Mouse (Mus musculus) limb, embryonic 14.5 days (tissue): ENCODE measurements around the gene Ndufs7. TPM values are rescaled to one million over a fixed set of nuclear protein-coding genes. Genes with fewer than 3 reads are reported as not detected.

Experiments used
- ATAC-seq: fragments of 200-750 bp; cut with Nextera tagmentation; 2 replicates; pipeline ENCODE4 v1.8.0; 2017; ENCODE audit warnings: low read depth, moderate number of reproducible peaks, moderate TSS enrichment; ENCODE audit not compliant: low FRiP score
- DNase-seq: peaks from one replicate; pipeline ENCODE4 v3.0.0-alpha.2; 2015; ENCODE audit warnings: low spot score
- H3K27ac ChIP-seq: fragments of 300-500 bp; sonication (generic); replicated peaks from 2 replicates; pipeline ENCODE4 v1.5.1; 2014; ENCODE audit warnings: low read depth, mild to moderate bottlenecking, low read length, moderate library complexity, mixed read lengths
- H3K27me3 ChIP-seq: fragments of 300-500 bp; sonication (generic); 2 replicates; pipeline ENCODE4 v1.6.1; 2014; ENCODE audit warnings: low read length, mixed read lengths; ENCODE audit not compliant: control insufficient read depth, insufficient read depth
- H3K36me3 ChIP-seq: fragments of 300-500 bp; sonication (generic); 2 replicates; pipeline ENCODE4 v1.6.1; 2014; ENCODE audit warnings: mild to moderate bottlenecking, low read length, moderate library complexity, mixed read lengths; ENCODE audit not compliant: control insufficient read depth, insufficient read depth
- H3K4me1 ChIP-seq: fragments of 300-500 bp; sonication (generic); 2 replicates; pipeline ENCODE4 v1.6.1; 2014; ENCODE audit warnings: antibody characterized with exemption, low read length, mixed read lengths; ENCODE audit not compliant: control insufficient read depth, insufficient read depth
- H3K4me2 ChIP-seq: fragments of 300-500 bp; sonication (generic); replicated peaks from 2 replicates; pipeline ENCODE4 v1.6.1; 2014; ENCODE audit warnings: low read depth, mild to moderate bottlenecking, low read length, moderate library complexity; ENCODE audit not compliant: severe bottlenecking
- H3K4me3 ChIP-seq: fragments of 300-500 bp; sonication (generic); replicated peaks from 2 replicates; pipeline ENCODE4 v1.5.1; 2014; ENCODE audit warnings: low read length
- H3K9ac ChIP-seq: fragments of 300-500 bp; sonication (generic); 2 replicates; pipeline ENCODE4 v1.6.1; 2014; ENCODE audit warnings: mild to moderate bottlenecking, low read depth, low read length, moderate library complexity; ENCODE audit not compliant: severe bottlenecking
- H3K9me3 ChIP-seq: fragments of 300-500 bp; sonication (generic); 2 replicates; pipeline ENCODE4 v1.6.1; 2016; ENCODE audit warnings: low read length; ENCODE audit not compliant: control insufficient read depth
- POLR2A ChIP-seq: fragments of 200-500 bp; IDR thresholded peaks from 2 replicates; pipeline ENCODE4 v1.8.0; 2012; ENCODE audit warnings: inconsistent platforms, mild to moderate bottlenecking, moderate library complexity, borderline replicate concordance; ENCODE audit not compliant: insufficient read depth, insufficient read length; ENCODE audit errors: extremely low read depth
- WGBS: fragments of 180-500 bp; shearing (Covaris S2); extraction: QIAGEN DNeasy Blood & Tissue Kit; methylation state at CpG from one replicate; pipeline ENCODE4 v1.1.7; 2014; 5-methylcytosine and 5-hydroxymethylcytosine counted together
- polyA plus RNA-seq, 2 experiments: library from polyadenylated mRNA; depleted of rRNA in 1 of 2; stranded (reverse) in 1 of 2; unstranded in 1 of 2; fragments of >200 nt; fragmentation: Nextera tagmentation in 1 of 2; extraction: Ambion mirVana in 1 of 2; gene quantifications; 2 replicates each; pipeline versions ENCODE4 v1.2.1 to v1.2.3; 2012 to 2014

Ndufs7 gene
- polyA plus RNA-seq, 2 experiments = 338 to 366 TPM

- Histone ChIP-seq H3K9ac (peak overlapping the region; percentile 73), H3K27me3 (no peaks in the 10 kb centered on the region), H3K27ac (0 out of 2 replicates have a peak overlapping the region, but pooled peaks have one; percentile 82), H3K4me1 (peaks cover 11% of the 10 kb centered on the region; the same call in 1 of the 2 replicates), H3K9me3 (no peaks in the 10 kb centered on the region), H3K4me2 (peak overlapping the region; percentile 89), H3K4me3 (peak overlapping the region; percentile 74), H3K36me3 (peaks cover 23% of the 10 kb centered on the region)
- 45% methylated on average over 2 of the region's 2 CpGs for WGBS
- ATAC-seq (no peak), DNase-seq (no peak)
- TF ChIP-seq POLR2A = no peak
Measured at GRCm38 (mm10) chr10:80250059-80250458, 1.1 kb downstream of the Ndufs7 start.

- 0 out of 2 replicates have a peak, but pooled peaks cover 7% of the 10 kb centered on the region for H3K4me1 ChIP-seq
- no peak overlapping the region for H3K9ac ChIP-seq
- H3K9me3 ChIP-seq = no peaks in the 10 kb centered on the region
- DNase-seq (no peak), ATAC-seq (no peak)
- no peaks in the 10 kb centered on the region for H3K27me3 ChIP-seq
- 81% methylated on average over 4 of the region's 4 CpGs for WGBS
- H3K4me3 ChIP-seq = peak overlapping the region; percentile 74; the same call in 1 of the 2 replicates
- 0 out of 2 replicates have a peak overlapping the region, but pooled peaks have one; percentile 89 for H3K4me2 ChIP-seq
- H3K36me3 ChIP-seq = peaks cover 28% of the 10 kb centered on the region
- no peak for TF ChIP-seq POLR2A
- H3K27ac ChIP-seq = no peak overlapping the region
Measured at GRCm38 (mm10) chr10:80250573-80250972, 1.7 kb downstream of the Ndufs7 start.

DNA sequence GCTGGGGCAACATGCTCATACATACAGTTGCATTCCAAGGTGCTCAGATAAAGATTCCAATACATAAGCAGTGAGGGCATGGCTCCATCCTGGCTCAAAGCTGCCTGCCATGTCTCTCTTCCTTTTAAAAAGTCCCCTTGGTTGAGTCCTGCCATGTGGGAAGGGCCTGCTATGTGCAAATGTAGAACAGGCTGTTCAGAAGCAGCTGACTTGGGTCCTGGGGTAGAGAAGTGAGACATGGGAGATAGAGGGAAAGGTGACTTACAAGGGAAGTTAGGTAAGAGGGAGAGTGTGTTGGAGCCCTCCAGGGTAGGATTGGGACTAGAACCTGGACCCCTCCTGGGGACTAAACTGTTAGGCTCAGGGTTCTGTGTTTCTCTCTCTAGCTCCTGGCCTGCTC is 3.1 kb downstream of the Ndufs7 start:
- Histone ChIP-seq H3K27ac (no peak overlapping the region), H3K9me3 (no peaks in the 10 kb centered on the region), H3K27me3 (no peaks in the 10 kb centered on the region), H3K4me1 (0 out of 2 replicates have a peak, but pooled peaks cover 7% of the 10 kb centered on the region), H3K4me3 (no peak overlapping the region), H3K9ac (no peak overlapping the region), H3K36me3 (peaks cover 42% of the 10 kb centered on the region), H3K4me2 (no peak overlapping the region)
- DNase-seq (no peak), ATAC-seq (no peak)
- TF ChIP-seq POLR2A = no peak

DNA sequence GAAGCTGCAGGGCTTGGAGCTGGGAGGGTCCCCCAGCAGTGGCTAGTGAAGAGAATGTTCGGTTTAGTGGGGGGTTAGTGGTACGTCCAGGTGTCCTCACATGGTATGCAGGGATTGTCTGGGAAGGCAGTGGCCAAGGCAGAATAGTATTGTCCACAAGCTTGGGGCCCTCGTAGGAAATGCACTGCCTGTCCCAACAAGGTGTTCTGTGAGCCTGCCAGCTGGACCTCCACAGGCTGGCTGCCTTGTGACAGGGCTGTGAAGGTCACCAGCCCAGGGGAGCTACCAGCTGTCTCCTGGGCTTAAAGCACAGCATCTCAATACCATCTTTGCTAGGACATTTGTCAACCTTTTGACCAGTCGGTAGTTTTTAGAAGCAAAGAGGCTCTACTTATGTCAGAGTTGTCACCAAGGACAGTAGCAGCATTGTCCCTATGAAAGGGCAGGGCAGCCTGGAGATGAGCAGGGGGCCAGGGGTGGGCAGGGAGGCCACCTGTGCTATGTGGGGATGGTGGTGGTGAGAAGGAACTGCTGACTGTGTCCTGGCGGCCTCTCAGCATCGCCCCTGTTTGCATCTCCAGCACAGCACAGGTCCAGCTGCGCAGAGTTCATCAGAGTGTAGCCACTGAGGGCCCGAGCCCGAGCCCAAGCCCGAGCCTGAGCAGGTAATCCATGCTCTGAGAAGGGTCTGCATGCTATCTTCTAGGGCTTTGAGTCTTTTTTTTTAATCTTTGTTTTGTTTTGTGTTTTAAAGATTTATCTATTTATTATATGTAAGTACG is 3.8 kb downstream of the Ndufs7 start:
- ATAC-seq (no peak), DNase-seq (no peak)
- Histone ChIP-seq H3K9ac (no peak overlapping the region), H3K4me3 (no peak overlapping the region), H3K9me3 (no peaks in the 10 kb centered on the region), H3K36me3 (peaks cover 46% of the 10 kb centered on the region), H3K4me2 (no peak overlapping the region), H3K27ac (no peak overlapping the region), H3K4me1 (0 out of 2 replicates have a peak, but pooled peaks cover 7% of the 10 kb centered on the region), H3K27me3 (no peaks in the 10 kb centered on the region)
- 93% methylated on average over 11 of the region's 11 CpGs for WGBS
- TF ChIP-seq POLR2A = no peak

- ATAC-seq = no peak
- H3K36me3 ChIP-seq = peaks cover 54% of the 10 kb centered on the region
- H3K4me1 ChIP-seq = 0 out of 2 replicates have a peak, but pooled peaks cover 4% of the 10 kb centered on the region
Measured at GRCm38 (mm10) chr10:80253551-80253950, 4.6 kb downstream of the Ndufs7 start.

More at GRCm38 (mm10) chr10:80253551-80253950, 4.6 kb downstream of the Ndufs7 start:
- H3K9me3 ChIP-seq = no peaks in the 10 kb centered on the region
- no peak overlapping the region for H3K4me2 ChIP-seq
- no peak for TF ChIP-seq POLR2A
- no peak overlapping the region for H3K4me3 ChIP-seq
- 89% methylated on average over 6 of the region's 6 CpGs for WGBS
- no peaks in the 10 kb centered on the region for H3K27me3 ChIP-seq
- H3K27ac ChIP-seq = no peak overlapping the region
- no peak overlapping the region for H3K9ac ChIP-seq
- DNase-seq = no peak
